Mouse (Mus musculus) E14TG2a.4 (cell line): Measurements from ENCODE around the gene Rhbdf1.

Experiments used
- CTCF ChIP-seq: conservative IDR thresholded peaks from 2 replicates; pipeline ENCODE4 v1.5.1; 2014; ENCODE audit warnings: low read length
- NANOG ChIP-seq: IDR thresholded peaks from 2 replicates; pipeline ENCODE4 v1.6.1; 2014; ENCODE audit warnings: borderline replicate concordance, low read length, mixed read lengths
- POU5F1 ChIP-seq: IDR thresholded peaks from 2 replicates; pipeline ENCODE4 v1.6.1; 2014; ENCODE audit warnings: low read length, borderline replicate concordance

GRCm38 (mm10) chr11:32262674-32263415 lies 40.7 kb upstream of the Rhbdf1 start:
- no peak for TF ChIP-seq CTCF
- TF ChIP-seq POU5F1 = no peak
- TF ChIP-seq NANOG = no peak
